Mouse (Mus musculus) gastrocnemius, postnatal 14 days (tissue): ENCODE measurements around the gene Rac3. TPM values are rescaled to one million over a fixed set of nuclear protein-coding genes. Genes with fewer than 3 reads are reported as not detected.
A peak's percentile ranks its signal among the peaks of the same experiment; 100 is the strongest.
"Not testable (repeated sequence)": the region's sequence is repeated elsewhere in the genome, so short reads cannot be mapped to it uniquely, and the experiment has no call there.

Source experiments
- DNase-seq: peaks from one replicate; pipeline ENCODE4 v3.0.0; 2021; ENCODE audit warnings: mixed read lengths
- intact Hi-C: fragments of 180-260 bp; cut with DNase I; formaldehyde crosslinking; loops from one replicate; pipeline ENCODE4 v1.15.1; 2025; ENCODE audit warnings: low total_unique reads
- long read RNA-seq, 2 experiments: library from polyadenylated mRNA; stranded (forward); transcript quantifications; one replicate each; pipeline ENCODE4 v2.0.0; 2021
- total RNA-seq, 2 experiments: library from RNA; stranded (reverse); gene quantifications; 2 replicates each; pipeline ENCODE4 v1.2.3; 2021

The Rac3 gene
- total RNA-seq = 1 to 10 TPM; 1.5 to 1.9 TPM
- long read RNA-seq, experiment 1 = 0 reads
- long read RNA-seq, experiment 2 = 0 reads

DNA sequence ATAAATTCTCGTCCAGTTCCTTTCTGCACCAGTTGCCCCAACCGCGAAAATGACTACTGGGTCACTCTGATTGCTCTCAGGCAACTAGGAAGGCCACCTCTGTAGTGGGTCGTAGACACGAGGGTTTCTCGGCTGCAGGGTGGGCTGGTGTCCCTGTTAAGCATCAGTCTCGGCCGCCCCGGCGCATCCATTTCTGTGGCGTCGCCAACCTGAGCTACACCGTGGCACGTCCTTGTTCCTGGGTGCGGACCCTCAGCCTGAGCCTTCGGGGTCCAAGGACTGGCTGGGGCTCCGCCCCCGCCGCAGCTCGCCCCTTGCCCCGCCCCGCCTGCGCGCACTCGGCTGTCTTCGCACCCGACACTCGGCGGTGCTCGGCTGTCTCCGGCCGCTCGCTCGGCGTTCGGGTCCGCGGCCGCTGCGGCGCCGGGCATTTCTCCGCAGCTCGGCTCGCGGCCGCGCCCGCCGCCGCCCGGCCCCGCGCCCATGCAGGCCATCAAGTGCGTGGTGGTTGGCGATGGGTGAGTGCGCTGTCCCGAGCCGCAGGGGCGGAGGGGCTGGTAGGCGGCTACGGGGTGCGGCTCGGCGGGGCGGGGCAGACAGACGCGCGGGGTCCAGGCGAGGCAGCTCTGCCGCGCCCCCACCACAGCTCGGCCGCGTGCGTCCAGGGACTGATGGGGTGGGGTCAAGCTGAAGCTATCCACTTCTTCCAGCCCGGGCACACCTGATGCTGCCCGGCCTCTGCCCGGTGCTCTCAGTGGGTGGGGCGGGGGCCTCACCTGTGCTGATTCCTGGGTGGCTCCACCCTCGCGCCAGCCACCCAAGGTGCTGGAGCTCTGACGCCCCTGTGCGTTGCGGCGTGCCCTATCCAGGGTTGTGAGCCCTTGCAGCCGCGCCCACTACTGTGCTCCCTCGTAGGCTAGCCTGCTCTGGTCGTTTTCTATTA is at the start of gene Rac3:
Gene Rac3 (plus strand): TSS at position 347 of the 943 bp plus-strand sequence.
- DNase-seq = peak; percentile 67
- intact Hi-C loops = loop anchor here (2.0 kb wide), 1 partner anchor 53 kb away; no protein-coding TSS in a partner anchor

GRCm38 (mm10) chr11:120672687-120673593 is 48.3 kb upstream of the Rac3 start, which contains the start of gene Aspscr1:
Gene Aspscr1, plus strand, starts transcription at chr11:120672973.
- peak; percentile 98 for DNase-seq
- intact Hi-C loops = no loop called here

- no peak for DNase-seq
- intact Hi-C loops = no loop called here
Observed at GRCm38 (mm10) chr11:120673594-120674122, 47.6 kb upstream of the Rac3 start.

- DNase-seq, intact Hi-C loops: not testable (repeated sequence)
Observed at GRCm38 (mm10) chr11:120675875-120676274, 45.4 kb upstream of the Rac3 start.

DNA sequence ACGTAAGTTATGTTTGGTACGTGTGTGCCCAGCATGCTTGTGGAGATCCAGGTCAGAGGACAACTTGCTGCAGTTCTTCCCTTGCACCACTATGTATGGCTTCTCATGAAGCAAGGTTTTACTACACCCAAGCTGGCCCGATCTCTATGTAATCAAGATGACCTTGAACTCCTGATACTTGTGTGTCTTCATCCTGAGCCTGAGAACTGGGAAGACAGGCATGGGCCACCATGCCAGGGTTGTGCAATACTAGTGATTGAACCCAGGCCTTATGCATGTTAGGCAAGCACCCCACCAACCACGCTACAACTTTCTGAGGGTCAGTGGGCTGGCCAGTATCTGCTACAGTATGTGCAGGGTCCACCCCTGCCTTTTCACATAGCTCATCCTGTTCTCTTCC is 44.3 kb upstream of the Rac3 start:
- no peak for DNase-seq
- intact Hi-C loops = no loop called here

- no peak for DNase-seq
- intact Hi-C loops = no loop called here
Observed at GRCm38 (mm10) chr11:120679909-120680308, 41.4 kb upstream of the Rac3 start.

GRCm38 (mm10) chr11:120682683-120683082 is 38.6 kb upstream of the Rac3 start:
- intact Hi-C loops = no loop called here
- DNase-seq = no peak

DNA sequence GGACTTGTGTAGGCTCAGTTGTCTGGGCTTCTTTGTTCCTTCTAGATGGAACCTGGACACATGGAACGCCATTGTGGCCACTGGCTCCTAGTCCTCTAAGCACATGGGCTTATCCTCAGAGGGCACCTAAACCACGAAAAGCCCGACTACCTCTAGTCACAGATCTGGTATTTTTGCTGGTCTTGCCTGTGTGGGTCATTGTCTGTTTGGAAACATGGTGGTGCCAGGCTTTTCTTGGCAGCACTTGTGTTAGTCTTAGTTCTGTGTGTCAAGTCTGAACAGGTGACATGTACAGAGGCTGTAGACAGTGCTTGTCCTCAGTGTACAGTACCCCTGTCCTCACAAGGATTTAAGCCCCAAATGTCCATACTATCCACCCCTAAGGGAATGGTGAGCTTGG is 37.7 kb upstream of the Rac3 start:
- DNase-seq = no peak
- intact Hi-C loops = no loop called here

DNA sequence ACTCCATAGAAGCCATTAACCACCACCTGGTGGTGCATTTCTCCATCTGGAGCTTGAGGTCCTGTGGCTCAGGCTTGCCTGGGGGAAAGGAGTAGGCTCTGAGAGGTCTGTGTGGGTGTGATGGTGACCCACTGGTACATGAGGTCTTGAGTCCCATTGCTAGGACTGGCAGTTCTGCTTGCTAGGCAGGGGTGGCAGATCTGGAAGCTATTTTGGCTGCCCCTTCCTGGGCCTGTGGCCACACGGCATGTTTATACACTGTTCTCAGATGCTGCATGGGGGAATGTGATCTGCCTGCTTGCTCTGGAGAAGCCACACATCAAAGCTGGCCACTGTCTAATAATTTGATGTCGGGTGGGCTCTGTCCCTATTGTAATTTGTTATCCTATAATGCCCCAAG is 37.2 kb upstream of the Rac3 start:
- intact Hi-C loops = no loop called here
- DNase-seq = no peak

- DNase-seq = no peak
- intact Hi-C loops = no loop called here
Observed at GRCm38 (mm10) chr11:120684660-120685059, 36.6 kb upstream of the Rac3 start.

DNA sequence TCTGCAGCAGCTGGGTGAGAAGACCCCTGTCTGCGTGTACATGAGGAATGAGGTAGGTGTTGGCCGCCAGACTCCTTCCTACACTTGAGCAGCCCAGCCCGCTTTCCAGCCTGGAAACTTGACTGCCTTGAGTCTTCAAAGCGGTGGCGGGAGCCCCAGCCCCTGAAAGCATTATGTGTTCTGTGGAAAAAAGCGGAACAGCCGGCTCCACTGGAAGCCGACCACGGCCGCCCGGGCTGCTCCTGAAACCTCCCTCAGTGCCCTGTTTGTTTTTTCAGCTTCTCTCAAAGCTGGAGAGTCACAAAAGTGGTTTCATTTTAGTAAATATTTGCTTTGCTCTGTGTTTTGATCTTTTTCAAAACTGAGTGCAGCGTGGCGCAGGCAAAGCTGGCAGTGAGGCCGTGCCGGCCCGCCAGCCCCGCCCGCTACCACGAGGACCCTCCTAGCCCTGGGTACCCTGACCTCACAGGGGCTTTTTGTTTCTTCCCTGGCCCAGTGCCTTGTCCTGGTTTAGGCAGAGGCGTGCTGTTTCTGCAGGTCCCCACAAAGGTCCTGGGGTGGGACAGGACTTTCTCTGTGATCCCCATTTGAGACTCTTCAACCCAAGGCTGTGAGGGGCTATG is 34.5 kb upstream of the Rac3 start:
- DNase-seq = no peak
- intact Hi-C loops = no loop called here

GRCm38 (mm10) chr11:120689365-120689764 is 31.9 kb upstream of the Rac3 start:
- no peak for DNase-seq
- intact Hi-C loops = no loop called here

DNA sequence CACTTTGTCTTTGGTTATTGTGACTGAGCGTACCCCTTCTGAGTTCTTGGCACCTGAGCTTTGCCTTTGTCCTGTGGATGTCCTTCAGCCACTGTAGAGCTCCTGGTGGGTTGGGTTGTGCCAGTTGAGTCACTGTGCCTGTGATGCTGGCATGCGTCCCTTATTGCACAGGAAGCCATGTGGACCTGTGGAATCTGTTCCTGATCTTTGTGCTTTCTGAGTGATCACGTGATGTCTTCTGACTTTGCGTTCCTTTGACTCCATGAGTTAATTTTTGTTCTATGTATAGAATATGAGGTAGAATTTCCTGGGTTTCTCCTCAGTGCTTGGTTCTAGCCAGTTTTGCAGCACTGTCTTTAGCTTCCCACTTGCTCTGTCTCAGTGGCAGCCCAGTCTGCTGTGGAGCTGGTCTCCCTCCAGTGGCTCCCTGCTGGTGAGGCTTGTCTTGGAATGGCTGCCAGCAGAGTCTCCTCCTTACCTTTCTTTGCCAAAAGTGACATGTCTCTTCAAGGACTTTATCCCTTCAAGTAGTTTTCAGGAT is 28.7 kb upstream of the Rac3 start:
- intact Hi-C loops = no loop called here
- DNase-seq = peak; percentile 52

DNA sequence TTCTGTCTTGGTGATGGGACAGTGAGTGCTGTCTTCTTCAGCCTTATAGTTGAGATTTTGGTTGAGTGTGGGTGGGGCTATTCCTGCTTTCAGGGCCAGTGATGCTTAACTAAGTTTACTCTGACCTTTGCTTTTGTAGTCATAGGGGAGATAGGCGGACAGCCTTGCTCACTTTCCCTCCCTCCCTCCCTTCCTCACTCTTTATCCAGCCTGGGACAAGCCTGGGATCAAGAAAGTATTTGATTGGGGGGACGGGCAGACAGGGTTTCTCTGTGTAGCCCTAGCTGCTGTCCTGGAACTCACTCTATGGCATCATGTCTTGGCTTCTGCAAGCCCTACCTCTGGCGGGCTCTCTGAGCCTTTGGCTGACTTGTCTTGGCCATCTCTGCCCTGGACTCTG is 27.8 kb upstream of the Rac3 start:
- DNase-seq = no peak
- intact Hi-C loops = no loop called here

DNA sequence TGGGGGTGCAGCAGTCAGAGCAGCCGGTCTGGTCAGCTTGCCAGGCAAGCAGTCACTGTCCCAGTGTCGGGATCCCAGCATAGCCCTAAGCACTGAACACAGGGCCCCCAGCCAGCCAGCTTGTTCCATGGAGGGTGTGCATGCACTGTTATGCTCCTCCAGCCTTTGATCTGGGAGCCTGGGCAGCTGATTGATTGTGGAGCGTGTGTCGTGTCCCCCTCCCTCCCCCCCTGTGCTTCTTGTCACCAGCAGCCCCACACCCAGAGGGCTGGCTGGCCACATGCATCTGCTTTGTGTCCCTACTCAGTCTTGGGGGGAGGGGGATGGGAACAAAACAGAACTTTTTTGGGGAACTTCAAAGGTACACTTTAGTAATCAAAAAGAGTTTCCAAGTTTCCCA is 26.1 kb upstream of the Rac3 start:
- intact Hi-C loops = no loop called here

DNA sequence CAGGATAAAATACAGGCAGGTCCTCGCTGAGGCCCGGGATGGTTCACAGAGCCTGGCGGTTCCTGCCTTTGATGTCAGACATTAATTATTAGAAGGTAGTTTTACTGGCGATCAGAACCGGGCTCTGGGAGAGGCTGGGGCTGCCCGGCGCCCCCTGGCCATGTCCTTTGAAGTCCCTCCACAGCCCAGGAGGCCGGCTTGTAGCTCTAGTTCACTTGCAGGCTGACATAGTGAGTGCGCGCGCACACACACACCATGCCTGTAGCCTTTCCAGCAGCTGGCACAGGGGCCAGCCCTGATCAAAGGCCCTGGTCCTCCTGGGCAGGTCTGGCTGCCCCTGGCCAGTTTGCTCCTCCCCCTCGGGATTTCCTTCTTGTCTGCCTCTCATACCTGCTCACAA is 25.6 kb upstream of the Rac3 start:
- intact Hi-C loops = no loop called here
- no peak for DNase-seq

More for the DNA sequence above, 26.1 kb upstream of the Rac3 start:
- DNase-seq = no peak

DNA sequence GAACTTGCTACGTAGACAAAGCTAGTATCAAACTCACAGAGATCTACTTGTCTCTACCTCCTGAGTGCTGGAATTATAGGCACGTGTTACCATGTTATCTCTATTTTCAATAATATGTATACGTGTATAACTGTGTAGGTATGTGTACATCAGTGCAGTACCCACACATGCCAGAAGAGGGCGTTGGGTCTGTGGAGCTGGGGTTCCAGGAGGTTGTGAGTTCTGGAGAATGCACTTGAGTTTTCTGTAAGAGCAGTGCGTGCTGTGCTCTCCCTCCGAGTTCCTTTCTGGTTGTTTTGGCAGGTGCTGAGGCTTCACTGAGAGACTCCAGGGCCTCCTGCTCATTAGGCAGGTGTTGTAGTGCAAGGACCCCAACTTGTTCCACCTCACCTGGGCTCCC is 24.7 kb upstream of the Rac3 start:
- no peak for DNase-seq
- intact Hi-C loops = no loop called here

GRCm38 (mm10) chr11:120697741-120698140 is 23.5 kb upstream of the Rac3 start:
- DNase-seq = peak; percentile 73
- intact Hi-C loops = no loop called here
